Mouse (Mus musculus) left cerebral cortex, postnatal 25 days (tissue): Measurements from ENCODE around the gene Glrx. TPM values are rescaled to one million over a fixed set of nuclear protein-coding genes. Genes with fewer than 3 reads are reported as not detected.
"Not testable (repeated sequence)": the region's sequence is repeated elsewhere in the genome, so short reads cannot be mapped to it uniquely, and the experiment has no call there.

Source experiments
- DNase-seq, 2 experiments: peaks; one replicate each; pipeline ENCODE4 v3.0.0; 2022; ENCODE audit warnings: low spot score in 2 of 2, mixed read lengths in 1 of 2
- intact Hi-C: fragments of 180-260 bp; cut with DNase I; formaldehyde crosslinking; loops from one replicate; pipeline ENCODE4 v1.15.1; 2025
- total RNA-seq, 2 experiments: library from RNA; stranded (reverse); gene quantifications; 2 replicates each; pipeline ENCODE4 v1.2.3; 2021

Glrx gene
- total RNA-seq, 2 experiments from 2014 or later: 52.4 to 52.6 TPM

DNA sequence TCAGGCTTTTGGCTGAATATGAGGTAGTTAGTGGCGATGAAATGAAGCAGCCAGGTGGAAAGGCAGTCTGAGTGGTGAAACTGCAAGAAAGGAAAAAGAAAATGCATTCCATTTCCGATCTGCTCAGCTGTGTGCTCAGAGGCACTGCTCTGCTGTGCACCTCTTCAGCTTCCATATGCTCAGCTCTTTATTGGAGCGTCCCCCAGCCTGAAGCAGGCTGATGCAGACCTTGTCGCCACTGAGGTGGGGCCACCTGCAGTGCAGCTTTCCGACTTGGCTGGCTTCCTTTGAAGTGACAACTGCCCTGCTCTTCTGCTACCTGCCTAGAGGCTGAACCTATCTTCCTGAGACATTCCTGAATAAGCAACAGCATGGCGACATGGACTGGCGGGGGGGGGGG lies 36.5 kb downstream of the Glrx start:
- not testable (repeated sequence) for DNase-seq
- intact Hi-C loops: loop anchor here (5.0 kb wide), 4 partner anchors 34 to 169 kb away; partner anchors contain the start of gene Ell2

DNA sequence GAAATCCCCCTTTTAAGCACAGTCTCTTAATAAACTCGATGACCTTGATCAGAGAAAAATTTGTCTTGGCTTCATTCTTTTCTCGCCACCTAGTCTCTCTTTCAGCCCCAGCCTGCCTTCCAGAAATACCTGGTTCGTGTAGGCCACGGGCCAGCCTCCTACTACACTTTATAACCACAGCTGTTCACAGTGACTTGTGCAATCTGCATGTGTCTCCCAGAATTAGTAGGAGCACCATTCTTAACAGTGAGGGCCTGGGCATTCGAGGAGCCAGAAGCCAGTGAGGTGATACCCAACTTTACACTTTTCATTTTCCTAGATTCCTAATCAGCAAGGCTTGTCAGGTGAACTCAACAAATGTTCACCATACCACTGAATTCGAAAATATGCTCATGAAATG lies 36.9 kb downstream of the Glrx start:
- intact Hi-C loops: loop anchor here (5.0 kb wide), 4 partner anchors 34 to 169 kb away; partner anchors contain the start of gene Ell2
- DNase-seq: peak in 1 of 2 experiments; percentile 27

DNA sequence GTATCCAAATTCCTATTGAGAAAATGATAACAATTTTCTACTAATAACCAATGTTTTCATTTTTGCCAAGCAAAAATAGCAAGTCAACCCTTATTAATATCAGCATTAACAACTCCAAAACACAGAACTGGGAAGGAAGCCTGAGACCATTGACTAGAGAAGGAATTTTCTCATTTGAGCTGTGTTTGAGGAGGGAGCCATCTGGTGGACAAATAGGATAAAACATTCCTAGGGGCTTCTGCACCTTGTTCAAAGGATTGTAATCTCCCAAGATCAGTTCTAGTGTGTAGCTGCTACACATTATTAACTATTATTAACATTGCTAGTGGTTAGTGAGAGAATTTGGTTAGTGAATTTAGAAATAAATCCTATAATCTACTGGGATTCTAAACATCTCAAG lies 38.2 kb downstream of the Glrx start:
- intact Hi-C loops: loop anchor here (2.0 to 5.0 kb wide), 5 partner anchors 36 to 651 kb away; partner anchors contain the start of gene Ell2
- DNase-seq: peak; percentile 64 to 77

DNA sequence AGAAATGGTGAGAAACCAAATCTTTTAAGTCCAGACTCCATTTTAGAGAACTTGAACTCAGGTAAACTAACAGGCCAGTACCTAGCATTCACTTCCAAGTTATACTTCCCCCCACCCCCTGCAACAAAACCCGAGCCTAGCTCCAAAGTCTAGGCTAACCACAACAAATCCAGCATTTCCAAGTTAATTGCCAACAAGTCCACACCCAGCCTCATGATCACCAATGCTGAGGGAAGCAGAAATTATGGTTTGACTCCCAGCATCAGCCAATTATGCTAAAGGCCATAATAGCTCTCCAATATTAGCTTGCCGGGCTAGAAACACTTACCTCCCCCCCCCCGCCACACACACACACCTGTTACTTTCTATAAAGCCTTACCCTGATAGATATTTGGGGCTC lies 40.1 kb downstream of the Glrx start:
- intact Hi-C loops: loop anchor here (2.0 to 5.0 kb wide), 5 partner anchors 37 to 653 kb away; partner anchors contain the start of gene Ell2

DNA sequence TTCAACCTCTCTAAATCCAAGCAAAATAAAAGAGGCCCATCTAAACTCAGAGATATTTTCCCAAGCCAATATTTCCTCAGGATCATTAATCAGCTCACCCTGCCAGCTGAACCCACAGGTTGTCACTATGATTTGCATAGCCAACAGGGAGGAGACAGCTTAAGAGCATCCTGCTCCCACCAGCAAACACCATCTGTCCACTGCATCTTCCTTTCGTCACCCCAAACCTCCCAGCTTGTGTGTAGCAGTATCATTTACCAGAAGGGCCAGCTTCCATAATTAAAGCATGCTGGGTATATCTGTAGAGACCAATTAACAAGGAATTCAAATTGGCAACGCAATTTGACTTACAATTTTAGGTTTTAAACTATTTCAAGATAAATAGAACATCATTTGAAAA lies 40.8 kb downstream of the Glrx start:
- intact Hi-C loops: no loop called here
- peak in 1 of 2 experiments; percentile 28 for DNase-seq

More for the DNA sequence above, 40.1 kb downstream of the Glrx start:
- DNase-seq: no peak

DNA sequence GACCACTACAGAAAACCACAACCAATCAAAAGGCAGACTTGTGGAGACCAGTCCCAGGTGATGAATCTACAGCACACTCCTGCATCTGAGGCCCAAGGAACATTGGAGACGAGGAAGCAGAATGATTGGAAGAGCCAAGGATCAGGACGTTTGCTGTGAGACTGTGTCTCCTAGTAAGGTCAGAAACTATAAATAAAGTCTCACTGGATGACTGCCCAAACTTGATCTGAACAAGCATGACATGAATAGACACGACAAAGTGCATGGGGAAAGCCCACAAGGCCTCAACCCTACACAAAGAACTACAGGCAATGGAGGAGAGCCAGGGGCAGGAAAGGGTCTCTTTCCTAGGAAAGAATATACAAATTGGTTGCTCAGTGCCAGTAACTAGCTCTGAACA lies 44.1 kb downstream of the Glrx start:
- intact Hi-C loops: no loop called here

DNA sequence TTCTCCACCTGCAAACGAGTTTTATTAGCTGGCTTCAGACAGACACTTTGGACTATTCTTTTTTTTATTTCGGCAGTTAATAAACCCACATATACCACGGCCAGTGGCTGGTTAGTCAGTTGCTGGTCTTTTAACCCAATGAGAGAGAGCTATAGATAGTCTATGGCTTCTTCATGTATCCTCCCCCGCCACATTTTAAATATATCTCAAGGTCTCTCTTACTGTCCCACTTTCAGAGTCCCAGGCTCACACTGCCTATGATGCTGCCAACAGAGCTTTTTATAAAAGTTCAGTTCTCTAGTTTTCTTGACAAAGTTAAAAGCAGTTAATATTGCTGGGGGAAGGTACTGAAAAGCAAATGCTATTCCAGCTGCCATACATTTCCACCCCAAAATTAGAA lies 52.2 kb downstream of the Glrx start:
- DNase-seq: peak in 1 of 2 experiments; percentile 74
- intact Hi-C loops: loop anchor here (2.0 kb wide), 1 partner anchor 127 kb away; the partner anchor contains the start of gene Rfesd

More for the DNA sequence above, 44.1 kb downstream of the Glrx start:
- DNase-seq: no peak

DNA sequence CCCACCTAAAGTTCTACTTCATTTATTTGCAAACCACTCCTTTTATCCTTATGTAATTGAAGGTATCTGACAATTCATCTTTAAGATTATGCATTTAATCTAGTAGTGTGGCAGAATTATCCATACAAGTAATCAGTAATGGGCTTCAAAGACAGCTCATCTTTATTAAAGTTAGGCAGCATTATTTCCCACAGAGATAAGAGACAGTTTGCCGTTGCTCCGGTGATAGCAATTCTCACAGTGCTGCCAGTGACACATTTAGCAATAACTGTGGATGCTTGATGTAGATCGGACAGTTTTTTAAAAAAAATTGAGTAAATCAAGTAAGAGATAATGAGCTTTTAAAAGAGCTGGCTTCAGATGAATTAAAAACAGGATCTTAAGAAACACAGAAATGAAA lies 52.6 kb downstream of the Glrx start:
- DNase-seq: no peak
- intact Hi-C loops: no loop called here

DNA sequence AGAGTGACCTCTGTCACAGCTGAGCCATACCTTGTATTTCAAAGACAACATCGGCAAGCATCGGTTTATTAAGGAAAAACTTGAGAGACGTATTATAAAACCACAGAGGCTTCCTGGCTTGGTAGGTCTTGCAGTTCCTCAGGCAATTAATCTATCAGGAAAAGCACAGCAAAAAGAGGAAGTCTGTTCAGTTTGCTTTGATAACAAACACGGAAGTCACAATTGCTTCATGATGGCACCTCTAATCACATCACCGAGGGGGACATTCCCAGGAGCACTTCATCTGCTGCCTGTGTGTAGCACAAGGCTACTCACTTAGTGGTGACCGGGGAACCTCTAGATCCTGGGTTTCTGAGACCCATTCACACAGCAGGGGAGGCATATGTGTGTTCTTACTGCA lies 53.2 kb downstream of the Glrx start:
- intact Hi-C loops: no loop called here

More for the DNA sequence above, 53.2 kb downstream of the Glrx start:
- no peak for DNase-seq

Other genes with a start within 250 kb of the Glrx start
- gene Ell2, start 133.1 kb upstream of the Glrx start, total RNA-seq: 10 to 100 TPM; 54.1 to 55.9 TPM
- 10 to 100 TPM; 13.6 to 17.6 TPM for gene Rhobtb3, start 104.1 kb downstream of the Glrx start, total RNA-seq
- gene Spata9, start 127.3 kb downstream of the Glrx start, total RNA-seq: under 1 TPM in 1 of 2 experiments, not detected in 1; 0.37 TPM
- gene Rfesd, start 178.9 kb downstream of the Glrx start, total RNA-seq: 10 to 100 TPM; 15.7 to 18.8 TPM
- gene Gpr150, start 217.1 kb downstream of the Glrx start, total RNA-seq: 1 to 10 TPM; 3.2 to 4.0 TPM